Mouse (Mus musculus): ENCODE results near the gene Kcnc2.

DNA sequence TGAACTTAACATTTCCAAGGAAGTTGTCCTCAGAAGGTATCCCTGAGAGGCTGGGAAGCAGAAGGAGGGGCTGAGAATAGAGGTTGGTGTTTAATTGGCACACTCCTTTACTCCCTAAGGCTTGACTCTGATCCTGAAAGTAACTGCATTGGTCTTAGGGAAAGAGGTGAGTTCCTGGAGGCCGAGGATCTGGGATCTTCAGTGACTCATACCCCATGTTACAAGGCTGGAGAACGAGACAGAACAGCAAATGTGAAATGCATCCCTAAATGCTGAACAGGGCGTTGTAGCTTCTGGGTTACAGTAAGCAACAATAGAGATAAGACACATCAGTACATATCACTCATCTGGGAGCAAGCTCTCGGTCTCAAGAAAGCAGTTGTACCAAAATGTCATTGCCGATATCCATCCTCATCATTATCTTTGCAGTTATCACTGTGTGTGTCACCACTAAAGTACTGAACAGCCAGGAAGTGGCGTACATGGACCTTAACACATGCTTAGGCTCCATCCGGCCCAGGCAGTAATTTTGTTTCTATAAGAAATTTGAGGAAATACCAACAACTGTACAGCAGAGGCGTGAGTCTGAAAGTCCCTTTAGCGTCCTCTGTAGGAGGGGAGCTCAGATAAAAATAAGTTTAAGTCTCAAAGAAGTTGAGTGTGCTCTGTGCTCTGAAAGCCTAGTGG, 211.1 kb downstream of the Kcnc2 start:
- TF ChIP-seq E2F4 (IDR thresholded peaks at IDR 0.05; ENCODE audit: insufficient read depth) (no peak), POLR2A (IDR thresholded peaks at IDR 0.05; ENCODE audit: insufficient read length, low read depth) (no peak), MYOD1 (IDR thresholded peaks at IDR 0.05; ENCODE audit: control insufficient read depth in 1 of 3, insufficient read length in 2 of 3, low read depth in 2 of 3) (no peak), USF1 (IDR thresholded peaks at IDR 0.05; ENCODE audit: low read depth) (no peak), MAX (IDR thresholded peaks at IDR 0.05; ENCODE audit: low read depth) (no peak), CEBPB (IDR thresholded peaks at IDR 0.05; ENCODE audit: insufficient read depth, poor library complexity, severe bottlenecking) (no peak), TCF3 (IDR thresholded peaks at IDR 0.05; ENCODE audit: insufficient read length, low read depth) (no peak), TCF12 (IDR thresholded peaks at IDR 0.05; ENCODE audit: insufficient read depth, poor library complexity, severe bottlenecking) (no peak), MYOG (IDR thresholded peaks at IDR 0.05; ENCODE audit: control insufficient read depth in 1 of 3, insufficient read depth in 1 of 3, insufficient read length in 2 of 3, low read depth in 2 of 3) (no peak)
